Mouse (Mus musculus) ES-Bruce4 (cell line): ENCODE data around the gene Olfr1359. TPM values are rescaled to one million over a fixed set of nuclear protein-coding genes. Genes with fewer than 3 reads are reported as not detected.
"Not testable (repeated sequence)": the region's sequence is repeated elsewhere in the genome, so short reads cannot be mapped to it uniquely, and the experiment has no call there.

Source experiments
- H3K27ac ChIP-seq: 2 replicates; pipeline ENCODE4 v1.5.1; 2012; ENCODE audit warnings: low read length, inconsistent platforms; ENCODE audit not compliant: insufficient read depth
- H3K27me3 ChIP-seq: 2 replicates; pipeline ENCODE4 v1.6.1; 2012; ENCODE audit warnings: mild to moderate bottlenecking, low read length, inconsistent platforms; ENCODE audit not compliant: control insufficient read depth, poor library complexity, insufficient read depth, severe bottlenecking
- H3K36me3 ChIP-seq: 2 replicates; pipeline ENCODE4 v1.6.1; 2012; ENCODE audit warnings: inconsistent platforms, mild to moderate bottlenecking, low read length, moderate library complexity; ENCODE audit not compliant: control insufficient read depth, poor library complexity, insufficient read depth, severe bottlenecking
- H3K4me1 ChIP-seq: one replicate; pipeline ENCODE4 v1.8.1; 2011; ENCODE audit warnings: low read length; ENCODE audit not compliant: control insufficient read depth, insufficient read depth
- H3K4me3 ChIP-seq: 2 replicates; pipeline ENCODE4 v1.5.1; 2011; ENCODE audit warnings: low read depth, mild to moderate bottlenecking, low read length
- H3K9ac ChIP-seq: 2 replicates; pipeline ENCODE4 v1.6.1; 2012; ENCODE audit warnings: low read depth, mild to moderate bottlenecking, inconsistent platforms; ENCODE audit not compliant: poor library complexity, severe bottlenecking
- H3K9me3 ChIP-seq: replicated peaks from 2 replicates; pipeline ENCODE4 v1.6.1; 2012; ENCODE audit warnings: mild to moderate bottlenecking, low read length, inconsistent platforms; ENCODE audit not compliant: control insufficient read depth, poor library complexity, insufficient read depth, severe bottlenecking
- CTCF ChIP-seq: IDR thresholded peaks from one replicate; pipeline ENCODE4 v1.8.1; 2011; ENCODE audit warnings: low read depth, low read length
- EP300 ChIP-seq: IDR thresholded peaks from 2 replicates; pipeline ENCODE4 v1.6.1; 2011; ENCODE audit warnings: low read depth, low read length; ENCODE audit not compliant: insufficient read depth
- POLR2A ChIP-seq: IDR thresholded peaks from one replicate; pipeline ENCODE4 v1.8.1; 2011; ENCODE audit warnings: low read length; ENCODE audit not compliant: insufficient read depth
- polyA plus RNA-seq: library from polyadenylated mRNA; stranded (reverse); fragments of >200 nt; gene quantifications from 2 replicates; pipeline ENCODE4 v1.2.4, GENCODE M21; 2011; ENCODE audit warnings: low read depth; ENCODE audit not compliant: missing spikeins, insufficient read depth, insufficient read length

Olfr1359 gene
- polyA plus RNA-seq, 1 experiment = not detected

DNA sequence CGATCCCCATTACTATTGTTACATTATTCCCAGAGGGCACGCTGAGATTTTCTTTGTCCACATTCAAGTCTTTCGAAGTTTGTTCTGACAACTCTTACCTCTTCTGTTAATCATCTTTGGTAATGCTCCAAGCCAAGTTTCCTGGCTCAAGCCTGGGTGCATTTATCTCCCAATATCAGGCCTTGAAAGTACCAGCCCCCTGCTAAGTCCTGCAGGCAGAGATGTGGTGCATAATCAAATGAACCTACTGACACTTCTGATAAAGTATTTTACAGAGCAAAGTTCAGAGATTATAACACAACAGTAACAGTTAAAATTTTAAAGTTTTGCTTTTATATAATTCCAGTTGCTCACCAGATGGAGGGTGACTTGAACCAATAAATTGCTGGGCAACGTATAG lies 13.8 kb downstream of the Olfr1359 start:
- peak overlapping the region; percentile 78 for H3K9ac ChIP-seq
- no peaks in the 10 kb centered on the region for H3K9me3 ChIP-seq
- TF ChIP-seq CTCF = no peak
- TF ChIP-seq POLR2A = no peak
- no peak for TF ChIP-seq EP300

DNA sequence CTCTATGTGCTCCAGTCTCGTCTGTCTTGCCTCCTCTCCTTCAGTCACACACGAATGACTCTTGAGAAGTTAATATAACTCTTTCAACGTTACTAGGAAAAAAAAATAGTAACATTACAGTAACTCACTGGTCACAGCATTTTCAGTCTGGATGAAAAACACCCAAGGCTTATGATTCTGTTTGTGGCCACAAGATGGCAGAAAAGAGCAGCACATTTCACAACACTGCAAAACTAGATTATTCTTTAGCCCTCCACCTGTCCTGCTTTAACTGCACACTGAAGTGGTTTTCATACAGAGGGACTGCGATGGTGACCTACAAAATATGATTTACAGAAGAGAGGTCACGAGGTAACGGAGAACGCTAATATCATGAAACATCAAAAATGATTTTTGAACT lies 16.8 kb downstream of the Olfr1359 start:
- no peak for TF ChIP-seq POLR2A
- TF ChIP-seq EP300 = no peak
- TF ChIP-seq CTCF = no peak
- H3K27ac ChIP-seq = peak overlapping the region; percentile 82
- H3K36me3 ChIP-seq = no peaks in the 10 kb centered on the region
- H3K9ac ChIP-seq = peak overlapping the region; percentile 71
- no peaks in the 10 kb centered on the region for H3K4me1 ChIP-seq
- H3K9me3 ChIP-seq = no peaks in the 10 kb centered on the region
- H3K4me3 ChIP-seq = peak overlapping the region; percentile 42; the same call in 1 of the 2 replicates
- H3K27me3 ChIP-seq = no peaks in the 10 kb centered on the region

More for the DNA sequence above, 13.8 kb downstream of the Olfr1359 start:
- Histone ChIP-seq H3K36me3 (no peaks in the 10 kb centered on the region), H3K27ac (no peak overlapping the region), H3K27me3 (no peaks in the 10 kb centered on the region), H3K4me1 (no peaks in the 10 kb centered on the region), H3K4me3 (peak overlapping the region; percentile 90; the same call in 1 of the 2 replicates)

DNA sequence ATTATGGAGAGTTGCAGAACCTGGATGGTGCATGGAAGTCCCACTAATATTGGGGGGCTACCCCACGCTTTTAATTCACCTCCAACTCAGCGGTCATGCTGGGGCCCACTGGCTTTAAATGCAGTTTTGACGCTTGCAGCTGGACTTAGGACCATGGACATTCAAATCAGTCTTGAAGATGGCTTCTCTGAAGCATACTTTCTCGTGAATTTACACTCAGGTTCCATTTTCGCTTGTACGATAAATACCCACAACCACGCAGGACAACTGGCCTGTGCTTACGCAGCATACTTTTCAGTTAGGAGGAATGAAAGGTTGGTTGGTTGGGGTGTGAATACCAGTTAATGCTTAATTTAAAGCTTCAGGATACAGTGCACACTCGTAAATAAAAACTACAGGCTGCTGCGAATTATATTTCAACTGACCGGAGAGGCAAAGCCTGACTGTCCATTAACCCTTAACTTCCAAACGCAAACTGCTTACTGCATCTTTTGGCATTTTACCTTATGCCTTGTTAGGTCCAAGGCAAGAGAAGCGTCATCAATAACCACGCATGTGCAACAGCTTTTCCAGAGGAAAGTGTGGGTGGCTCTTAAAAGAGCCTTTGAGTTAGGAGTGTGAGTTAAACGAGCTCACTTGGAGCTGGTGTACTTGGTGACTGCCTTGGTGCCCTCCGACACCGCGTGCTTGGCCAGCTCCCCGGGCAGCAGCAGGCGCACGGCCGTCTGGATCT lies 17.4 kb downstream of the Olfr1359 start:
- TF ChIP-seq EP300 (no peak), CTCF (no peak), POLR2A (peak; percentile 19)
- Histone ChIP-seq H3K4me1 (no peaks in the 10 kb centered on the region), H3K27me3 (no peaks in the 10 kb centered on the region), H3K4me3 (peak overlapping the region; percentile 44), H3K27ac (peak overlapping the region; percentile 82), H3K36me3 (no peaks in the 10 kb centered on the region), H3K9ac (peak overlapping the region; percentile 71), H3K9me3 (no peaks in the 10 kb centered on the region)

DNA sequence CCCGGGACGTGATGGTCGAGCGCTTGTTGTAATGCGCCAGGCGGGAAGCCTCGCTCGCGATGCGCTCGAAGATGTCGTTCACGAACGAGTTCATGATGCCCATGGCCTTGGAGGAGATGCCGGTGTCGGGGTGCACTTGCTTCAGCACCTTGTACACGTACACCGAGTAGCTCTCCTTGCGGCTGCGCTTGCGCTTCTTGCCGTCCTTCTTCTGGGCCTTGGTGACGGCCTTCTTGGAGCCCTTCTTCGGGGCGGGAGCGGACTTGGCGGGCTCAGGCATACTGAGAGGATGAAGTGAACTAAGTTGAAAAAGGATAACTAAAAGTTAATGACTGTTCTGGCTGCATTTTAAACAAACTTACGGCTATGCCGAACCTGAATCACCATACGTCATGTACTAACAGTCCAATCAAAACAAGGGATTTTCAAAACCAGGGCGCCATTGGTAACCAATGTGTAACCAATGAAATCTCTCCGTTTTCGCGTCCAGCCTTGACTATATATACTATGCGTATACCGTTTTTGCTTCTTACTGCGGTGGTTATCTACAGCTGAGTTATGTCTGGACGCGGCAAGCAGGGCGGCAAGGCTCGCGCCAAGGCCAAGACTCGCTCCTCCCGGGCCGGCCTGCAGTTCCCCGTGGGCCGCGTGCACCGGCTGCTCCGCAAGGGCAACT lies 18.1 kb downstream of the Olfr1359 start, which contains the start of the genes Hist1h2bl and Hist1h2ai:
Hist1h2bl (minus strand) TSS at position 280 of the 676 bp plus-strand sequence.
Hist1h2ai (plus strand) TSS at position 559 of the 676 bp plus-strand sequence.
- H3K4me1 ChIP-seq, H3K27me3 ChIP-seq, H3K36me3 ChIP-seq, H3K9me3 ChIP-seq: not testable (repeated sequence)
- peak; percentile 27 for TF ChIP-seq POLR2A
- Histone ChIP-seq H3K9ac (peak within 1 kb of the TSS; percentile 96), H3K27ac (peak within 1 kb of the TSS; percentile 98), H3K4me3 (peak within 1 kb of the TSS; percentile 87)

DNA sequence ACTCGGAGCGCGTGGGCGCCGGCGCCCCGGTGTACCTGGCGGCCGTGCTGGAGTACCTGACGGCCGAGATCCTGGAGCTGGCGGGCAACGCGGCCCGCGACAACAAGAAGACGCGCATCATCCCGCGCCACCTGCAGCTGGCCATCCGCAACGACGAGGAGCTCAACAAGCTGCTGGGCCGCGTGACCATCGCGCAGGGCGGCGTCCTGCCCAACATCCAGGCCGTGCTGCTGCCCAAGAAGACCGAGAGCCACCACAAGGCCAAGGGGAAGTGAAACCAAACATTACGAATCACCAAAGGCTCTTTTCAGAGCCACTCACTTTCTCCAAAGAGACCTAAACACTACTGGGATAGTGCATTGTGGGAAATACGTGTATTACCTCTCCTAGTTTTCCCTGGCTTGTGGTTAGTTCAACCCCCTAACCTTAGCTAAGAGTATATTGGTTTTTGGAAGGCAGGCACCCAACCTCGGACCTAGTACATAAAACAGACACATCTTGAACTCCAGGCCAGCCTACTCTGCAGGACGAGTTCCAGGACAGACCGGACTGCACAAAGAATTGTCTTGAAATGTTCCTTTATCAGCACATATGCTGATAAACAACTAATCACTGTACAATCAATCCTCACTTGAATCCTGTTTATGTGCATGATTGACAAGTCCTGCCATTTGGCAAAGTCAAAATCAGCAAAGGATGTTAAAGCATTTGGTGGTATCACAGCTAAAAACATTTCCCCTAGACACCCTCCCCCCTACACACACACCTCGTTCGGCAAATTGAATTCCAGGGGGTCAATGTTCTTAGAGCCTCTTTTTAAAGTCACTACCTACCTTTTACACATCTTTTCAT lies 18.9 kb downstream of the Olfr1359 start:
- Histone ChIP-seq H3K4me3 (peak overlapping the region; percentile 87), H3K9ac (peak overlapping the region; percentile 96), H3K27ac (peak overlapping the region; percentile 98)
- not testable (repeated sequence) for H3K27me3 ChIP-seq, H3K36me3 ChIP-seq, H3K9me3 ChIP-seq, H3K4me1 ChIP-seq
- peak; percentile 54 for TF ChIP-seq POLR2A
